Mouse (Mus musculus) layer of hippocampus, postnatal 36 days (tissue): ENCODE measurements around the gene Gm17349. TPM values are rescaled to one million over a fixed set of nuclear protein-coding genes. Genes with fewer than 3 reads are reported as not detected.

Source experiments
- DNase-seq, 2 experiments: peaks; one replicate each; pipeline ENCODE4 v3.0.0; 2022
- total RNA-seq, 2 experiments: library from RNA; stranded (reverse); gene quantifications; 2 replicates each; pipeline ENCODE4 v1.2.3; 2021

Gene Gm17349
- total RNA-seq, 2 experiments from 2014 or later: 4.1 to 6.3 TPM

GRCm38 (mm10) chr15:99699715-99700114 is 5.6 kb downstream of the Gm17349 start:
- DNase-seq: no peak

GRCm38 (mm10) chr15:99698533-99699085 is 6.7 kb downstream of the Gm17349 start:
- DNase-seq: no peak

GRCm38 (mm10) chr15:99697309-99697708 is 8.0 kb downstream of the Gm17349 start:
- DNase-seq: no peak

- no peak for DNase-seq
Observed at GRCm38 (mm10) chr15:99691976-99692375, 13.3 kb downstream of the Gm17349 start.

- DNase-seq: no peak
Observed at GRCm38 (mm10) chr15:99690924-99691323, 14.4 kb downstream of the Gm17349 start.

GRCm38 (mm10) chr15:99688712-99689111 is 16.6 kb downstream of the Gm17349 start:
- DNase-seq: peak in 1 of 2 experiments; percentile 58

- no peak for DNase-seq
Observed at GRCm38 (mm10) chr15:99684156-99684555, 21.1 kb downstream of the Gm17349 start.

- no peak for DNase-seq
Observed at GRCm38 (mm10) chr15:99682880-99683279, 22.4 kb downstream of the Gm17349 start.

GRCm38 (mm10) chr15:99679008-99679407 is 26.3 kb downstream of the Gm17349 start:
- DNase-seq: no peak

- no peak for DNase-seq
Observed at GRCm38 (mm10) chr15:99678063-99678800, 27.1 kb downstream of the Gm17349 start.

- no peak for DNase-seq
Observed at GRCm38 (mm10) chr15:99677089-99677488, 28.2 kb downstream of the Gm17349 start.

- no peak for DNase-seq
Observed at GRCm38 (mm10) chr15:99674866-99675265, 30.4 kb downstream of the Gm17349 start.

- DNase-seq: no peak
Observed at GRCm38 (mm10) chr15:99671783-99672182, 33.5 kb downstream of the Gm17349 start.

- DNase-seq: no peak
Observed at GRCm38 (mm10) chr15:99670964-99671670, 34.2 kb downstream of the Gm17349 start.

GRCm38 (mm10) chr15:99670154-99670821 is 35.0 kb downstream of the Gm17349 start, which contains the start of gene Asic1:
Asic1 (plus strand) TSS chr15:99670368.
- peak; percentile 70 to 76 for DNase-seq

GRCm38 (mm10) chr15:99669392-99669791 is 35.9 kb downstream of the Gm17349 start:
- no peak for DNase-seq

GRCm38 (mm10) chr15:99668881-99669280 is 36.4 kb downstream of the Gm17349 start:
- DNase-seq: peak; percentile 71 to 72

- no peak for DNase-seq
Observed at GRCm38 (mm10) chr15:99667544-99667943, 37.7 kb downstream of the Gm17349 start.

GRCm38 (mm10) chr15:99664600-99665451 is 40.5 kb downstream of the Gm17349 start:
- peak; percentile 74 to 79 for DNase-seq

- DNase-seq: peak; percentile 62 to 67
Observed at GRCm38 (mm10) chr15:99663964-99664599, 41.2 kb downstream of the Gm17349 start.

GRCm38 (mm10) chr15:99662371-99662770 is 42.9 kb downstream of the Gm17349 start:
- no peak for DNase-seq
